Mouse (Mus musculus) adrenal gland, adult 18-20 months (tissue): ENCODE data around the gene Ccdc63. TPM values are rescaled to one million over a fixed set of nuclear protein-coding genes. Genes with fewer than 3 reads are reported as not detected.
"Not testable (repeated sequence)": the region's sequence is repeated elsewhere in the genome, so short reads cannot be mapped to it uniquely, and the experiment has no call there.

Experiments used
- DNase-seq, 2 experiments: peaks; one replicate each; pipeline ENCODE4 v3.0.0; 2021 to 2022; ENCODE audit warnings: low spot score in 2 of 2
- total RNA-seq, 2 experiments: library from RNA; stranded (reverse); gene quantifications; 1 replicate in 1 of 2; 2 replicates in 1 of 2; pipeline ENCODE4 v1.2.3; 2021

Ccdc63 gene
- total RNA-seq, 2 experiments from 2014 or later, result 0.13 TPM; not detected in 1

GRCm38 (mm10) chr5:122152508-122152907 lies 11.9 kb upstream of the Ccdc63 start:
- not testable (repeated sequence) for DNase-seq

DNA sequence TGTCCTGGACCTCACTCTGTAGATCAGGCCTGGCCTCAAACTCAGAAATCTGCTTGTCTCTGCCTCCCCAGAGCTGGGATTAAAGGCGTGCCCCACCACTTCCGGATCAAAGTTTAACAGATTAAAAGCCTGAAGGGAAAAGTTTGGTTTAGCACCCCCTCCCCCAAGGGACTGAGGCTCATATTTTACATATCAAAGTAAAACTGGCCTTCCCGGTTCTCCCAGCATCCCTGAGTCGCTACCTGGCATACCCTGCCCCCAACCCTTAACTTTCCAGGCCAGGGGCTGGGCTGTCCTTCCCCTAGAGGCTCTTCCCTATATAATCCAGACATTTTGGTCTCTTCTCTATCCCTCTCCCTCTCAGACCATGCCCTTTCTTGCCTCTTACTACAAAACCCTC lies 8.6 kb upstream of the Ccdc63 start:
- DNase-seq, result no peak

DNA sequence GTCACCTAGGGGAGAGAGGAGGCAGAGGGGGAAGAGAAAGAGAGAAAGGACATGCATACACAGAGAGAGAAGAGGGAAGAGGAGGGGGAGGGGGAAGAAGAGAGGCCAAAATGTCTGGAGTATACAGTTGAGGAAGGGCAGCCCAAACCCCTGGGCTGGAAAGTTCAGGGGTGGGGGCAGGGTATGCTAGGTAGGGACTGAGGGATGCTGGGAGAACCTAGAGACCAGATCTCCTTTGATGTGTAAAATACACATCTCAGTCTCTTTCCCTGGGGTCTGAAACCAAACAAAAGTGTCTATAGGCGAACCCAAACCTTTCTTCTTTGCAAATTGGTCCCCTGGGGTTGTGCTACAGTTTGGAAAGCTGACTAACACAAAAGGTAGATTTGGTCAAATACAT lies 7.5 kb upstream of the Ccdc63 start:
- DNase-seq, result no peak

DNA sequence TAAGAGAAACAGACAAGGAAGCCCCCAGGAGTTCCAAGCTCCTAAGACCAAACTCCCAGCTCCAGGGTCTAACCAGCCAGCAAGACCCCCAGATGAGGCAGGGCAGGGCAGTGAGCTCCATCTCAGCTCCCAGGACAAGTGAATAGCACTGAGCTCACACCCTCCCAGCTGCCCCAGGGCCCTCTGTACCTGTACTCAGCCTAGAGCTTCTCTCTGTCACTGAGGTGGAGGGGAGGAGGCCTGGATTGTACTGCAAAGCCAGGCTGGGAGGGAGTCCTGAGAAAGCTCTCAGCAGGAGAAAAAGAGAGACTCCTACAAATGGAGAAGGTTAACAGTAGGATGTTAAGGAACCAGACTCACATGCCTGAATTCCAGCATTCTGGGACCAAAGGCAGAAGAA lies 6.0 kb upstream of the Ccdc63 start:
- no peak for DNase-seq

DNA sequence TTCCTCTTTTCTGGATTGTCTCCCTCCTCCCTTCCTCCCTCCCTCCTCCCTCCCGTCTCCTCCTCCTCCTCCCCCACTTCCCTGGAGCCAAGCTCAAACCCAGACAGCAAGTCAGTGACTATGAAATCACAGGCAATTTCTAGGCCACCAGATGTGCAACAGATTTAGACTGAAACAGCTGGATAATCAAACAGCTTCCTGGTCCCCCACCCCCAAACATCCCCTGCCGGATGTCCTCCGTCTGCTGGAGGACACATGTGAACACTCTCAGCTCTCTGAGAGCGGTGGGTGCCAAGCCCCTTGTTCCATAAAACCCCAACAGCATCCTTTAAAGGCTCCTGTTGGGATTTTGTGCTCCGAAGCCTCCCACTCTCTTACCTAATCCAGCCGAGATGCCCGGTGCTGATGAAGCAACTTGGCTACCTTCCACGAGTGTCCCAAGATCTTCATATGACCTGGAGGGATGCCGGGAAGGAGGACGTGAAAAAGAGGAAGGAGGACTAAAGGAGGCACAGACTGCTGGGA lies 5.5 kb upstream of the Ccdc63 start:
- DNase-seq, result no peak

GRCm38 (mm10) chr5:122145381-122146055 lies 4.9 kb upstream of the Ccdc63 start:
- no peak for DNase-seq

GRCm38 (mm10) chr5:122144825-122145224 lies 4.2 kb upstream of the Ccdc63 start:
- no peak for DNase-seq

DNA sequence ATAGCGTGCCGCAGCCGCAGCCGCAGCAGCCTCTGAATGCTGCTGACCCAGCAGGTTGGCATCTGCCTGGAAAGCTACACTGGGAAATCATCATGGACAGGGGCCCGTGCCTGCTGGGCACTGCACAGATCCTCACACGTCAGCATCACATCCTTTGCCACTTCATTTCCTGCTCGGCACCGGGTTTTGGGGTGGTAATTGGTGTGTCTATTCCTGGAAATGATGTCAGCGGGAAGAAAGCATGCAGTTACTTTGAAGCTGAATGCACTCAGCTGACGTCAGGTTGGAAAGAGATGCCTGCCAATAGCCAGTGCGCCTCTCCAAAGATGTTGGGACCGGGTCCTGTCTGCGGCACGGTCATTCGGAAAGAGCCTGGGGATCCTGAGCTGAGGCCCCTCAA lies 2.9 kb upstream of the Ccdc63 start:
- no peak for DNase-seq

DNA sequence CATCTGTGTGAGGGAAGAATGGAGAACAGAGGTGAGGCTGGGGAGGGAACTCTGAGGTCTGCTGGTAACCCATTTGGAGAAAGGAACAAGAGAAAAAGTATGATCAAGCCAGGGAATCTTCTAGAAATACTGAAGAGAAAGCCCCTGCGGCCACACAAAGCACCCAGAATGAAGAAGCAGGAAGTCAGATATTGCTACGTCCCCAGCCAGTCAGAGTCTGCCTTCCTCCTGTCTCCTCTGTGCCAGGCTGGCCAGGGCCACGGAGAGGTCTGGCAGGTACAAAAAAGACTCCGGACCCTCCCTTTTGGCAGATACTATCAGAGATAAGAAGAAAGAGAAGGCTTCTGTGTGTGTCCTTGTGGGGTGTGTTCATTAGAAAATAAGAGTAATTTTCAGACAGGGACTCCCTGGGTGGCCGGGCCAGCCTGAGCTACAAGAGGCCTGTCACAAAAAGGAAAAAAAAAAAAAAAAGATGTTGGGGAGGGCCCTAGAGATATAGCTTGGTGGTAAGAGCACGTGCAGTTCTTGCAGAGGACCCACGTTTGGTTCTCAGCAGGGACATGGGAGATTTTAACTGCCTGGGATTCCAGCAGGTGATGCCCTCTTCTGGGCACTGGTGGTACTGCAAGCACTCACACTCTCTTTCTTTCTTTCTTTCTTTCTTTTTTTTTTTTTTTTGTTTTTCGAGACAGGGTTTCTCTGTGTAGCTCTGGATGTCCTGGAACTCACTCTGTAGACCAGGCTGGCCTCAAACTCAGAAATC lies 1.8 kb upstream of the Ccdc63 start:
- DNase-seq, result no peak

DNA sequence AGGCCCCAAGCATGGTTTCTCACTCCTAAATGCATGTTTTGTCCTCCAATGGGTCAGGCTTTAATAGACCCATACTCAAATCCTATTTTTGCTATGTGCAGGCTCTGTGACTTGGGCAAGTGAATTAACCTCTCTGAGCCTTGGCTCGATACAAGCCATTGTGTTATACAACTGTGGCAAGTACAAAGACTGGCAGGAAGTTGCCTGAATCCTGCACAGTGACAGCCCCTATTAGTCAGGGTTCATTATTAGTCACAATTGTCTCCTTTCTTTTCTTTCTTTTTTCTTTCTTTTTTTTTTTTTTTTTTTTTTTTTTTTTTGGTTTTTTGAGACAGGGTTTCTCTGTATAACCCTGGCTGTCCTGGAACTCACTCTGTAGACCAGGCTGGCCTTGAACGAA lies 852 bp downstream of the Ccdc63 start:
- DNase-seq, result not testable (repeated sequence)

- DNase-seq, result no peak
Observed at GRCm38 (mm10) chr5:122138856-122139255, 1.8 kb downstream of the Ccdc63 start.

GRCm38 (mm10) chr5:122136508-122137408 lies 3.9 kb downstream of the Ccdc63 start:
- DNase-seq, result no peak

GRCm38 (mm10) chr5:122135290-122135882 lies 5.2 kb downstream of the Ccdc63 start:
- DNase-seq, result no peak

- DNase-seq, result no peak
Observed at GRCm38 (mm10) chr5:122134395-122135289, 6.0 kb downstream of the Ccdc63 start.

GRCm38 (mm10) chr5:122133050-122133389 lies 7.6 kb downstream of the Ccdc63 start:
- no peak for DNase-seq

DNA sequence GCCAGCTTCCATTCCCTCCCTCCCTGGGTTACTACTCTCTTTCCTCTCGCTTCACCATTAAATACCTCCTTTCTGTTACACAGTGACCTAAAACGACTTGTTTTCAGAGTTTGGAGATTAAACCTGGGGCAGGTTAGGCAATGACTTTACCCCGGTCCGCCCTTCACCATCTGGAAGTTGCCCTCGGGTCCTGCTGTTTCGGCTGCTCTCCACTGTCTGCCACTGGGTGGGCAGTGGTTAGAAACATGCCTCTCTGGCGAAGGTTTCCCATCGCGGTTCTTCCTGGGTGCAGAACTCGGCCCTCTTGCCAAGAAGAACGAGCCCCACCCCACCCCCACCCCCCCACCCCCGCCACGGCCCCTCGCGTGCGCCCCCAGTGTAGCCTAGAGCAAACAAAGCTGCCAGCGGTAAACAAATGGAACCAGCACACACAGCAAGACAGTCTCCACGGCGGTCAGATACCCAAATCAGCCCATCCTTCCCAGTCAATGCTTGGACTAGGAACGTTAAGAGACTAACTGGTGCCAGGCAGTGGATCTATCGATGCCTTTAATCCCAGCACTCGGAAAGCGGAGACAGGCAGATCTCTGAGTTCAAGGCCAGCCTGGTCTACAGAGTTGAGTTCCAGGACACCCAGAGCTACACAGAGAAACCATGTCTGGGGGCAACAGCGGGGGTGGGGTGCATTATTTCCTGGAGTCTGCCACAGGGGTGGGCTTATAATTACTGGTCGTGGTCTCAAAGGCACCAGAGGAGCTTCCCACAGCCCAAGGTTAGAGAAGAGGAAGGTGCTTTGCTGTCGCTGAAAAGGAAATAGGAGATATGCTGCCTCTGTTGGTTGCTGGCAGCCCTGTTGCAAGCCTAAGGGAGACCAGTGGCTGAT lies 8.2 kb downstream of the Ccdc63 start:
- no peak for DNase-seq

GRCm38 (mm10) chr5:122131076-122132051 lies 9.3 kb downstream of the Ccdc63 start:
- DNase-seq, result peak; percentile 87 to 94
